8 mouse cellular contexts compared by ENCODE assay signal in genomic region chr3:69317251-69318125, GRCm38 (mm10). TPM values are rescaled to one million over a fixed set of nuclear protein-coding genes. Genes with fewer than 3 reads are reported as not detected.
DNase-seq lines count a peak whose midpoint lies in the region; ATAC-seq and TF ChIP-seq lines count a peak whose summit lies in the region.

No protein-coding gene starts in this region.

- H3K4me2 ChIP-seq in forebrain, embryonic 12.5 days = peak overlapping the region; percentile 98
- H3K4me2 ChIP-seq in hindbrain, embryonic 15.5 days = peak overlapping the region; percentile 91
- H3K4me2 ChIP-seq in liver, embryonic 13.5 days = peak overlapping the region; percentile 88

- DNase-seq in left cerebral cortex, adult 2 months (ENCODE audit: extremely low spot score in 1 of 2, low spot score in 2 of 2) = no peak
- no peak for DNase-seq in left cerebral cortex, adult 18-20 months (ENCODE audit: low spot score in 2 of 2)
- peak; percentile 52 to 60 for DNase-seq in adrenal gland, postnatal 36 days
- DNase-seq in liver, embryonic 13.5 days = peak; percentile 40

- 0 out of 2 replicates have a peak, but pooled peaks cover 5% of the 10 kb centered on the region for H3K27me3 ChIP-seq in forebrain, embryonic 12.5 days
- H3K27me3 ChIP-seq in hindbrain, embryonic 15.5 days = no peaks in the 10 kb centered on the region
- no peaks in the 10 kb centered on the region for H3K27me3 ChIP-seq in liver, embryonic 13.5 days

- WGBS in forebrain, embryonic 12.5 days = under 1% methylated on average over 73 of the region's 73 CpGs
- under 1% methylated on average over 73 of the region's 73 CpGs for WGBS in hindbrain, embryonic 15.5 days
- under 1% methylated on average over 73 of the region's 73 CpGs for WGBS in liver, embryonic 13.5 days (ENCODE audit: insufficient replicate concordance)
- WGBS in olfactory bulb, adult 2 months = under 1% methylated on average over 59 of the region's 73 CpGs

- no peak for TF ChIP-seq CTCF in left cerebral cortex, adult 2 months (IDR thresholded peaks at IDR 0.05)
- TF ChIP-seq CTCF in olfactory bulb, adult 2 months (IDR thresholded peaks at IDR 0.05; ENCODE audit: insufficient read depth, low read depth, low read length) = no peak

- peak; percentile 61 for ATAC-seq in forebrain, embryonic 12.5 days (ENCODE audit: low FRiP score)
- no peak for ATAC-seq in hindbrain, embryonic 15.5 days (ENCODE audit: low FRiP score, low read depth)
- ATAC-seq in liver, embryonic 13.5 days (ENCODE audit: low read depth) = peak; percentile 8
- no peak for ATAC-seq in megakaryocyte progenitor cell, adult 5-6 weeks (replicated peaks; ENCODE audit: poor library complexity)

- H3K9ac ChIP-seq in forebrain, embryonic 12.5 days = peak overlapping the region; percentile 77
- peak overlapping the region; percentile 69 for H3K9ac ChIP-seq in hindbrain, embryonic 15.5 days
- H3K9ac ChIP-seq in liver, embryonic 13.5 days = peak overlapping the region; percentile 92

- peaks cover 32% of the 10 kb centered on the region for H3K4me1 ChIP-seq in forebrain, embryonic 12.5 days
- H3K4me1 ChIP-seq in hindbrain, embryonic 15.5 days (replicated peaks) = peaks cover 35% of the 10 kb centered on the region
- peaks cover 49% of the 10 kb centered on the region for H3K4me1 ChIP-seq in liver, embryonic 13.5 days (replicated peaks)
- H3K4me1 ChIP-seq in olfactory bulb, adult 2 months (ENCODE audit: control insufficient read depth, insufficient read depth, low read length) = peaks cover 13% of the 10 kb centered on the region; the same call in 1 of the 2 replicates

- H3K9me3 ChIP-seq in forebrain, embryonic 12.5 days = no peaks in the 10 kb centered on the region
- H3K9me3 ChIP-seq in hindbrain, embryonic 15.5 days = no peaks in the 10 kb centered on the region
- no peaks in the 10 kb centered on the region for H3K9me3 ChIP-seq in liver, embryonic 13.5 days (replicated peaks)

- peak overlapping the region; percentile 73 for H3K27ac ChIP-seq in left cerebral cortex, adult 2 months
- H3K27ac ChIP-seq in forebrain, embryonic 12.5 days = peak overlapping the region; percentile 85
- peak overlapping the region; percentile 96 for H3K27ac ChIP-seq in hindbrain, embryonic 15.5 days (replicated peaks)
- H3K27ac ChIP-seq in liver, embryonic 13.5 days = peak overlapping the region; percentile 92
- H3K27ac ChIP-seq in olfactory bulb, adult 2 months (ENCODE audit: insufficient read depth, low read depth, low read length) = peak overlapping the region; percentile 56

- intact Hi-C loops in left cerebral cortex, adult 2 months (cut with DNase I) = loop anchor here (1.0 to 10.0 kb wide), 5 partner anchors 61 to 277 kb away; partner anchors contain the start of genes B3galnt1 and Kpna4

- peak overlapping the region; percentile 95 for H3K4me3 ChIP-seq in left cerebral cortex, adult 2 months
- peak overlapping the region; percentile 66 for H3K4me3 ChIP-seq in forebrain, embryonic 12.5 days (replicated peaks)
- H3K4me3 ChIP-seq in hindbrain, embryonic 15.5 days = peak overlapping the region; percentile 84
- peak overlapping the region; percentile 83 for H3K4me3 ChIP-seq in liver, embryonic 13.5 days (replicated peaks)
- H3K4me3 ChIP-seq in olfactory bulb, adult 2 months (ENCODE audit: insufficient read depth, low read depth, low read length) = peak overlapping the region; percentile 88

- H3K36me3 ChIP-seq in forebrain, embryonic 12.5 days (replicated peaks) = no peaks in the 10 kb centered on the region
- H3K36me3 ChIP-seq in hindbrain, embryonic 15.5 days = no peaks in the 10 kb centered on the region
- no peaks in the 10 kb centered on the region for H3K36me3 ChIP-seq in liver, embryonic 13.5 days

- TF ChIP-seq POLR2A in olfactory bulb, adult 2 months (IDR thresholded peaks at IDR 0.05; ENCODE audit: insufficient read depth, low read depth, low read length) = no peak

RNA-seq across cellular contexts. Expression of gene Ppm1l, which starts 0.8 kb away (rescaled TPM):
- 10 to 100 TPM; 83.4 to 87.6 TPM for total RNA-seq in left cerebral cortex, adult 2 months (2021)
- total RNA-seq in left cerebral cortex, adult 18-20 months (2021) = 10 to 100 TPM; 77.3 to 84.5 TPM
- 10 to 100 TPM; 13.5 to 15.9 TPM for total RNA-seq in adrenal gland, postnatal 36 days (2021)
- 23.6 and 24.3 TPM in 2 replicates for polyA plus RNA-seq in forebrain, embryonic 12.5 days (2016; fragmentation: Nextera tagmentation; extraction: Ambion mirVana)
- 21.5 and 22.5 TPM in 2 replicates for polyA plus RNA-seq in hindbrain, embryonic 15.5 days (2015; fragmentation: Nextera tagmentation; extraction: Ambion mirVana)
- polyA plus RNA-seq in liver, embryonic 13.5 days (2015; fragmentation: Nextera tagmentation; extraction: Ambion mirVana) = 4.5 and 5.4 TPM in 2 replicates
- not detected in 2 replicates for polyA plus RNA-seq in olfactory bulb, adult 2 months (2012; ENCODE audit: insufficient read depth, insufficient read length, low replicate concordance, missing spikeins)
- 2.2 TPM in 2 replicates for total RNA-seq in megakaryocyte progenitor cell, adult 5-6 weeks (2015)
- total RNA-seq in megakaryocyte progenitor cell, adult 5-6 weeks (2017) = 1.5 and 2.0 TPM in 2 replicates

Comparison
In these comparisons a context has a peak if more than half of its experiments do, and no peak if none do; other contexts are left out.
1. DNase-seq: peak in adrenal gland, postnatal 36 days (2 of 2) and liver, embryonic 13.5 days (single experiment); none in left cerebral cortex, adult 2 months (0 of 2) and left cerebral cortex, adult 18-20 months (0 of 2).
2. ATAC-seq: peak in forebrain, embryonic 12.5 days (single experiment) and liver, embryonic 13.5 days (single experiment); none in hindbrain, embryonic 15.5 days (single experiment) and megakaryocyte progenitor cell, adult 5-6 weeks (single experiment).
3. RNA of gene Ppm1l, which starts 0.8 kb away (total RNA-seq): 83.4 to 87.6 TPM in left cerebral cortex, adult 2 months and 77.3 to 84.5 TPM in left cerebral cortex, adult 18-20 months; 13.5 to 15.9 TPM in adrenal gland, postnatal 36 days and 1.5 to 2.2 TPM in megakaryocyte progenitor cell, adult 5-6 weeks; every median in the first group is over 4 times any median in the second.
4. Peak in every context shown above with its lines, with median percentiles within 50 percentile points of each other: H3K27ac ChIP-seq, H3K4me3 ChIP-seq, H3K4me2 ChIP-seq and H3K9ac ChIP-seq.